Mouse (Mus musculus) ES-CJ7 (cell line): ENCODE measurements around the gene Olfr684.
A peak's percentile ranks its signal among the peaks of the same experiment; 100 is the strongest.

Source experiments
- DNase-seq: peaks from one replicate; pipeline ENCODE4 v3.0.0; 2011; ENCODE audit warnings: low read depth, low spot score

Gene Olfr684

DNA sequence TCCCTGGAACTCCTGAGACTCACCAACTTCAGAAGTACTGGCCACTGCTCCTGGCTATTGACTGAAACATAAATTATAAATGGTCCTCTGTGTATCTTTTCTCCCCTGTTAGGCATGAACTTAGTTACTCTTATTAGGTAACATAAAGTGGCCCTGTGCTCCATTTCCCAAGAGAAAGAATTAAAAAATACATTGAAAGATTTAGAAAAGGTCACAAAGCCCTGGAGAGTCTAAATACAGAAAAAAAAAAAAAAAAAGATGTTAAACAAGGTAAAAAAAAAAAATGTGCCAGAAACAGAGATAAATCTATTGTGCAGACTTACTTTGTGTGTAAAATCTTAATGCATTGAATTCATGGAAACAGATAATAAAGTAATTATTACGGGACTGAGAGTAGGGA lies at the start of gene Olfr684:
Gene Olfr684, minus strand, starts transcription at position 101 of the 400 bp plus-strand sequence.
- no peak for DNase-seq

DNA sequence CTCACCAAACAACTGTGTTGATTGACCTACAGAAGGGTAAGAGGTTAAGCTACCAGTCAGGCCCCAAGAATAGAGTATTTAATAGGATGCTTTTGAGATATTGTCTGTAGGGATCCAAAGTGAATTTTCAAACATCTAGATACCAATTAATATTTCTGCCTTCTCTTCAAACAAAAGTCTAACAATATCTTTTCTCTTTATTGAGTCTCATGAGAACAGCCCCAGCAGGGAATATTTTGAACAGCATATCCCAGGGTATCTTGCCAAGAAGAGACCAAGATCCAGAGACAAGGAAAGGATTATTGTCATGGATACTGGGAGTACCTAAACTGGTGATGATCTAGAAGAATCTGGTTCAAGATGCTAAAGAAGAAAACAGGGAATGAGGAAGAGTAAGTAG lies 43.9 kb upstream of the Olfr684 start, which contains the start of gene Olfr686:
Gene Olfr686, minus strand, starts transcription at position 101 of the 400 bp plus-strand sequence.
- DNase-seq: no peak

DNA sequence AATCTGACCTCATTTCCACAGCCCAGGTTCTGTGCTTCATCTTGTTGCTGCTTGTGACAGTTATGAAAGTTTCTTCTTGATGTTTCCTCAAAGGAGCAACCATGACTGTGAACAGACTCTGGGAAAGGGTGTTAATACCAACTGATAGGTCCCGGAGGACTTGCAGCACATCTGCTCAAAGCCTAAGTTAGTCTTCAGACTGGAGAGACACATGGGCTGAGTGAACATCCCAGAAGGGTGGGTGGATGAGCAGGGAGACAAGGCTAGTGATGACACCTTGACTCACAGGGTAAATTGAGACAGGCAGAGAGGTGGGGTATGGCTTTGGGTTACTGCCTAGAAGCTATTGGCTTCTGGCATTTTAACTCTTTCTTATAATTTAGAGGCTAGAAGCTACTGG lies 22.5 kb upstream of the Olfr684 start, which contains the start of gene Olfr685:
Gene Olfr685, minus strand, starts transcription at position 101 of the 400 bp plus-strand sequence.
- no peak for DNase-seq

DNA sequence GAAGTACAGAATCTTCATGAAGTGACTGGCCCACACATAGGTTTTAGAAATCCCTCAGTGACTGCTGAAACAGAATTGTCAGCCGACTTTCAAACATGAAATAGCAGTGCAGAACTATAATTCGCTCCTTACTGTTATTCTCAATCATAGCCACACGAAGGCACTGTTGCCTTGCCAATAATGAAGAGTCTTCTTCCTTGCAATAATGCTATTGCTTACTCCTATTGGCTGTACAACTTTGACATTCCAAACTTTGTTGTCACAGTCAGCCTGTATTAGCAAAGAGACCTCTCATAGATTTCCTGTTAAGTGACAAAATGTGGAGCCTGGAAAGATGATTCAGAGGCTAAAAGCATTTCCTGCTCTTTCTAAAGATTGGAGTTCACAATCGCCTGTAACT lies 7.3 kb upstream of the Olfr684 start:
- DNase-seq: peak; percentile 27

DNA sequence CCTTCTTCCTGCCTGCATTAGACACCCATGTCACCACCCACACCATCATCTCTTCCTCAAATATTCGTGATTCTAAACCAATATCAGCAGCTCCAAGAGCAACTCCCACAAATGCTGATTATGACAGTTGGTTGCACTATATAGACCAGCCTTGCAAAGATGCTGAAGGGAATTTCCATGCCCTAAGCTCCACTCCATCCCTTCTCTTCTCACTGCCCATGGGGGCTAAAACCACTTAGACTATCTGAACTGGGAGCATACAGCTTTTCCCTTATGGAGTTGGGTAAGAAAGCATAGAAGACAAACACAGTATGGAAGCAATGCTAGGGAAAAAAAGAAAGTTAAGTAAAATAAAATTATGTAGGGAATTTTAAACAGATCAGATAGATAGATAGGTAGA lies 16.5 kb downstream of the Olfr684 start, which contains the start of gene Olfr683:
Gene Olfr683, minus strand, starts transcription at position 101 of the 400 bp plus-strand sequence.
- no peak for DNase-seq

DNA sequence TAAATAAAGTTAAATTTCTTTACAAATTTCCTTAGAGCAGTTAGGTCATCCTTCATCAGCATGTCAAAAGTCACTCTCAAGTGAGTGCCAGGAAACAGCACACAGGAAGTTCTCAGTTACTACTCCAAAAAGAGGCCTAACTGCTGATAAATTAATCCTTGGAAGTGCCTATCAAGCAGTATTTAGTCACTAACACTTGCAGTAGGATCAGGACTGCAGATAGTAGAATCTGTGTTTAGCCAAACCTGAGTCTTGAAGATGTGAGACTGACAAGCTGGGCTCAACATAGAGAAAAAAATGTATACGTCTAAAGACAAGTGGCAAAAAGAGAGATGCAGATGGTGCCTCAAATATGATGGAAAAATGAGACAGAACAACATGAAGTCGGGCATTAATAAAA lies 22.2 kb downstream of the Olfr684 start:
- DNase-seq: no peak

DNA sequence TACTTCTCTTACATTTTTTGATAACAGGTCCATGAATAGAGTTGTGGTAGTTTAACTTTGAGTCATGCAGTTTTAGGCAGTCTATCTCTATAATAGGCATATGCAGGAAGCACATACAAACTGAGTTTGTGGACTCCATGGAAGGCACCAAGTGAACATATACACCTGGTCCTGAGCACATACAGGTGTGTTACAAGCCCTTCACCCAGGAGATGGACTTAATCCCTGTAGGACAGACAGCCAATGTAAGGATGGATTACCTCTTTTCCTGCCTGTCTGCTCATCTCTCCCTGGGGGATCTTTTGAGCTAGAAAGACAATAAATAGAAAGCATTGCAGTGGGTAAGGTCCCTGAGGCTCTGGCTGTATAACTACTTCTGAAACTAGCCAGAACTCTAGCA lies 46.9 kb downstream of the Olfr684 start, which contains the start of gene Olfr681:
Gene Olfr681, plus strand, starts transcription at position 301 of the 400 bp plus-strand sequence.
- no peak for DNase-seq
